Mouse (Mus musculus) ovary, postnatal 36 days (tissue): ENCODE measurements around the gene Tex44.

Source experiments
- DNase-seq: peaks from one replicate; pipeline ENCODE4 v3.0.0; 2022; ENCODE audit warnings: low spot score, mixed read lengths

The Tex44 gene

GRCm38 (mm10) chr1:86423879-86424278 lies 2.2 kb upstream of the Tex44 start:
- no peak for DNase-seq

- DNase-seq, result no peak
Measured at GRCm38 (mm10) chr1:86424336-86424735, 1.8 kb upstream of the Tex44 start.

GRCm38 (mm10) chr1:86424835-86425547 lies 1.1 kb upstream of the Tex44 start:
- no peak for DNase-seq

GRCm38 (mm10) chr1:86430056-86430455 lies 3.9 kb downstream of the Tex44 start:
- DNase-seq, result peak; percentile 60

GRCm38 (mm10) chr1:86432778-86433177 lies 6.6 kb downstream of the Tex44 start:
- DNase-seq, result no peak

- DNase-seq, result no peak
Measured at GRCm38 (mm10) chr1:86433359-86433758, 7.2 kb downstream of the Tex44 start.

- DNase-seq, result peak; percentile 74
Measured at GRCm38 (mm10) chr1:86434001-86434400, 7.9 kb downstream of the Tex44 start.

GRCm38 (mm10) chr1:86434439-86435201 lies 8.5 kb downstream of the Tex44 start:
- peak; percentile 97 for DNase-seq

- DNase-seq, result no peak
Measured at GRCm38 (mm10) chr1:86435302-86435821, 9.2 kb downstream of the Tex44 start.

GRCm38 (mm10) chr1:86437219-86438013 lies 11.3 kb downstream of the Tex44 start:
- DNase-seq, result no peak

- no peak for DNase-seq
Measured at GRCm38 (mm10) chr1:86438014-86438319, 11.8 kb downstream of the Tex44 start.

GRCm38 (mm10) chr1:86438501-86438900 lies 12.4 kb downstream of the Tex44 start:
- DNase-seq, result no peak

GRCm38 (mm10) chr1:86439487-86440170 lies 13.5 kb downstream of the Tex44 start:
- no peak for DNase-seq

GRCm38 (mm10) chr1:86440171-86440886 lies 14.2 kb downstream of the Tex44 start:
- peak; percentile 87 for DNase-seq

- peak; percentile 67 for DNase-seq
Measured at GRCm38 (mm10) chr1:86440887-86441723, 15.0 kb downstream of the Tex44 start.

- DNase-seq, result no peak
Measured at GRCm38 (mm10) chr1:86441724-86441979, 15.5 kb downstream of the Tex44 start.

GRCm38 (mm10) chr1:86441980-86442831 lies 16.1 kb downstream of the Tex44 start:
- peak; percentile 91 for DNase-seq

GRCm38 (mm10) chr1:86442832-86443231 lies 16.7 kb downstream of the Tex44 start:
- no peak for DNase-seq

- DNase-seq, result no peak
Measured at GRCm38 (mm10) chr1:86443386-86444172, 17.4 kb downstream of the Tex44 start.
